Mouse (Mus musculus): ENCODE results near the gene Gemin8. TPM values are rescaled to one million over a fixed set of nuclear protein-coding genes. Genes with fewer than 3 reads are reported as not detected.

Gene Gemin8
- 0.42 and 11.7 TPM in 2 replicates for total RNA-seq (2015; ENCODE audit: low replicate concordance)
- total RNA-seq (2017; ENCODE audit: low replicate concordance): 2.2 TPM in 2 replicates

DNA sequence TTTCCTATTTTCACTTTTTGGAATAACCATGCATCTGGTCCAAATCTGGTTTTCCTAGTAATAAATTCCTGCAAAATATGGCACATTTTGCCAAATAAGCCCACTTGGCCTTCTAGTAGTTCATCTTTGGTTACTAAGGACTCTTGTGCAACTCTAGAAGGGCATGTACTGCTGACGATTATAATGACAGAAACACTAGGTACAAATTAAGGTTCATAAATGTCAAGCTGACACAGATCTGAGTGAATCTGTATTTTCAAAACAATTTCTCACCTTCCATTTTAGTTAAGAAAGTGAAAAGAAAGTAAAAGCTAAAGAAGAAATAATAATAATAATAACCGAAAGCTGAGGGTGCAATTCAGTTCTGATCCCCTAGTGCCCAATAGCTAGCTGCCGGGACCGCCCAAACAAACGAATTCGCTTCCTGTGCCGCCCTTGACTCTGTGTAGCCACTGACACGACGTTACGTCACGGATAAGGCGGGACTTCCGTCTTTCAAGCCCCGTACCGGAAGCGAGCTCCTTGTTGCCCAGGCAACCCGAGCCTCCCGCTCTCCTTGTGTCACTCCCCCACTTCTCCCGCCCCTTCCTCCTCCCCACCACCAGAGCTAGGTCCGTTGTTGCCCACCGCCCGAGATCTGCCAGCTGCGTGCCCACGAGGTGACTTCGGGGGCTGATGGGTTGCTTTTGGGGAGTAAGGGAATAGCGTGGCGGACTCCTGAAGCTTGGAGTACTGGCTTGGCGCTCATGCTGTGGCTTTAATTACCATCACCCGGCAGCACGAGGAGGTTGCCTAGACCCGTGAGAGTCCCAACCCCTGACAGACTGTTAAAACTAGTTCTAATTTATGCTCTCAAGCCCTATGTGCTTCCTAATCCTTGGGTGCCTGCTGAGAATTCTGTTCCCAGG lies at the start of gene Gemin8:
Gene Gemin8 (plus strand): TSS at position 563 of the 908 bp plus-strand sequence.
- peak; percentile 99 for ATAC-seq (replicated peaks; ENCODE audit: low FRiP score, poor library complexity, severe bottlenecking)

DNA sequence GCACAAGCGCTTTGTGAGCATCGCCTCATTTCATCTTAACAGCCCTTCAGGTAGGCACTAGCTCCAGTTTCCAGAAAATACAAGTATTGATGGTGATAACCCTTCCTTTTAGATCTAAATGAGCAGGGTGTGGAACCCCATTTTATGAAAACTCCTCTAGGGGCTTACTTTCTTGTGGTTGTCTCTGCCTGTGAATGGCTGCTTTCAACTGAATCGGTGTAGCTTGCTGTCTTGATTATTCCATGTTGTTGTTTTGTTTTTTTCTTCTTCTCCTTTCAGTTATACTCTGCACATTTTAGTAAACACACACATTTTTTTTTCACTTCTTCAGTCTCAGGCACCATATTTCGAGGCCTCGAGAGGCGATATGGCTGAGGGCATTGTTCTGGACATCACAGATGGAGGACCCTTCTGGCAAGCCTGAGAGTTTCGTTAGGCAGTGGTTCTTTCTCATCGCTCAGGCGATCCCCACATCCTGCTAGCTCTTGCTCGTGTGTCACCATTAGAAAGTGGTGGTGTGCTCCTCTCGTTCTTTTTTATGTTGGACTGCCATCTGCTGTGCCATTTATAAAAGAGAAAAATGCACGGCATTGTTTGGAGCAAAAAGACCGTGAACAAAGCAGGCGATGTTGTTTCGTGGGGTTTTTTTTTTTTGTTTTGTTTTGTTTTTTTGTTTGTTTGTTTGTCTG lies 23.0 kb upstream of the Gemin8 start:
- no peak for ATAC-seq (replicated peaks; ENCODE audit: low FRiP score, poor library complexity, severe bottlenecking)

DNA sequence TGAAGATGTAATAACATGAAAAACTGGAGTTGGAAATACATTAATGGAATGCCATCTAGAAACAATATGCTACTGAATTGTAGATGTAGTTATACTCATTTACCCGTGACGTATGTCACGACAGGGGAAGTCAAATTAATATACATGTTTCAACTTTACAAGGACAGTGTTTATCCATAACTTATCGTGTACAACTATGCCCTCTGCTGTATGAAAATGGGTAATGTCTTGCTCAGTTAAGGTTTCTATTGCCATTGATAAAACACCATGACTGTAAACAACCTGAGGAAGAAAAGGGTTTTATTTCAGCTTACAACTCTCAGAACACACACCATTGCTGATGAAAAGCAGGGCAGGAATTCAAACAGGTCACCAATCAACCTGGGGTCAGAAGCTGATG lies 7.5 kb upstream of the Gemin8 start:
- ATAC-seq (replicated peaks; ENCODE audit: low FRiP score, poor library complexity, severe bottlenecking): no peak

DNA sequence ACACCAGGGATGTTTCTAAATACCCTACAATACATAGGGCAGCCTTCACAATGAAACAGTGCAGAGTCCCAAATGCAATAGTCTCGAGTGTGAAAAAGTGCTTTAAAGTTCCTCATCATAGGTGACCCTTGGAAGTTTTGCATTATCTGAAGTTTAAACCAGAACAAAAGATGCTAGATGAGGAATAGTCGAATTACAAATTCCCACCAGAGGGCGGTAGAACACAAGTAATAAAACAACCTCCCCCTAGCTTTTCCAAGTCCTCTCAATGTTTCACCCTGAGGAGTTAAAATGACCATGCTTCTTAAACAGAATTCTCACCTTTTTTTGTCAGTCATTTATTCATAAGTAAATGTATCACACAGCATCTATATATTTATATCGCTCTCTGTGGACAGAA lies 2.9 kb upstream of the Gemin8 start:
- ATAC-seq (replicated peaks; ENCODE audit: low FRiP score, poor library complexity, severe bottlenecking): 0 out of 2 replicates have a peak, but pooled peaks have one; percentile 41

DNA sequence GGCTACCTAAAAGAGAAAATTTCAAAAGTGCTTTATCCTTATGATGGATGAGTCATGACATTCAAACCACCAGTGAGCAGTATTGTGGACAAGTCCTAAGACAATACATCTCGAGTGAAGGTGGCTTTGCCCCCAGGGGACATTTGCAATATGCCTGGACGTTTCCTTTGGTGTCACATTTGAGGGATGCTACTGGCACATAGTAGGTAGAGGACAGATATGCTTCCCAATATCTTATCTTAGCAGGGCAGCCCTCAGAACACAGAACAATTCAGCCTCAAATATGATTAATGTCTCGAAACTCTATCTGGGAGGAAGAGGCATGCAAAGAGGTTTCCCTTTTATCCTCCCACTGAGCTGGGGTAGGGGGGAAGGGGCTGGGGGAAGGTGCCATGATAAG lies 2.3 kb upstream of the Gemin8 start:
- ATAC-seq (replicated peaks; ENCODE audit: low FRiP score, poor library complexity, severe bottlenecking): no peak

DNA sequence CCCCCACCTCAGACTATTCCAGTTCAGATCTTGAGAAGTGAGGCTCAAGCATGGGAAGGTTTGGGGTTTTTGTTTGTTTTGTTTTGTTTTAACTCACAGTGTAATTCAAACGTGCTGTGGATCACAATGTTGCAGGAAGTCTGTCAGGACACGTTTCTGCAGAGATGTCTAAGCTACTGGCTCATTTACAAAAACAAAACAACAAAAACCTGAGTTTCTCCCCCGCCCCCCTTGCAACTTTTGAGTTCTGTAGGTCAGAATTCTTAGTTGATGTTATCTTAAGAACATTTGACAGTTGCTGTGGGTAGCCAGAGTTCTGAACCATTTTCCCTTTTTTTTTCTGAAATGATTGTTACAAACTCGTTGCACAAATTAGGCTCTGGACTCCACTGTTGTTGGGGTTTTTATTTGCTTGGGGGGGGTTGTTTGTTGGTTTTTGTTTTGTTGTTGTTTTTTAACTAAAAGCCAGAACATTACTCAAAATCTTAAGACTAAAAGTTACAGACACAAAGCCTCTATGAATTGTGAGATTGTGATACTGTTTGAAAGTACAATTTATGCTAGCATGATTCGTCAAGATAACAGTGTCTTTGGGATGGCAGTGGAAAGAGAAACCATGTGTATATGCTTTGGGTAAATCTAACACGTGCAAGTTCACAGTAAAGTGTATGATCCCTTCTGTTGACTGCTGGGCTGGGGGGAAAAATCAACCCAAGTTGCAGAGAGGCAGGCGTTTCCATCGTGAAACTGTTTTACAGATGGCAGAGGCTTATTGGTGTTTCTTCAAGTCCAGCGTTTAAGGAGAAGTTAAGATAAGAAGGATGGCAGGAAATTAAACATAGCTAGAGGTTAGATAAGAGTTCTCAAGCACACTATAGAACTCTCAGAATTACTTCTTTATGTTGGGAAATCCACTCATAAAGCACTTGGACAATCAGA lies 815 bp downstream of the Gemin8 start:
- ATAC-seq (replicated peaks; ENCODE audit: low FRiP score, poor library complexity, severe bottlenecking): no peak

DNA sequence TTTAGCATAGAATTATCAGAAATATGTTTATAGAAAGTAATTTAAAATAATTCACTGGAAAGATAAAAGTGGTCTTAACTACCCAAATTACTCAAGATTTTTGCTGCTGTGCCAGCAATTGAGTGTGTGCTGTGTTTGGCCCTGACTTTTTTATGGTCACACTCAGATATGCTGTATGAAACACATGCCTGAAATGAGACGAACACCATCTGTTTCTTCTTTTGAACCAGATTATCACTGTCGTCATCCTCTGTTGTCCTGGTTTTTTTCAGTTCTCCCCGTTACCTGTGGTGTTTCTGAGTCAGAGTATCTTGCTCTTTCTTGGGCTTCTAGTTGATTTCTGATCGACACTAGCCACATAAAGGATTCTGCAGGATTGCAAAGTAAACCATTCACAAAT lies 1.8 kb downstream of the Gemin8 start:
- no peak for ATAC-seq (replicated peaks; ENCODE audit: low FRiP score, poor library complexity, severe bottlenecking)

DNA sequence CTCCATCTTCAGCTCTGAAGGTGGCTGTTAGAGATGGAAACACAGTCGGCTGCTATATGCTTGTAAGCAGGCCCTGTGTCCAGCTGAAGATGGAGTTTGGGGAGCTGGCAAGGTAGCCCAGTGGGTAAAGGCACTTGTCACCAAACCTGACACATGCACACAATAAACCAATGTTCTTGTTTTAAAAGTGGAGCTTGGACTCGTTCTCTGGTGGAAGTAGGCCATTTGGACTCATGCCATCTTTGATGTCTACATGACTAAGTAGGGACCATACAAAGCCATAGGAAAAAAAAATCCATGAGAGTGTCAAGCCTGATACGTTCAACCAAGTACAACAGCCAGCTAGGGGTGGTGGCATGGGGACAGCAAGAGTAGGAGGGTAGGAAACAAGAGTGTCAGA lies 2.4 kb downstream of the Gemin8 start:
- ATAC-seq (replicated peaks; ENCODE audit: low FRiP score, poor library complexity, severe bottlenecking): no peak

DNA sequence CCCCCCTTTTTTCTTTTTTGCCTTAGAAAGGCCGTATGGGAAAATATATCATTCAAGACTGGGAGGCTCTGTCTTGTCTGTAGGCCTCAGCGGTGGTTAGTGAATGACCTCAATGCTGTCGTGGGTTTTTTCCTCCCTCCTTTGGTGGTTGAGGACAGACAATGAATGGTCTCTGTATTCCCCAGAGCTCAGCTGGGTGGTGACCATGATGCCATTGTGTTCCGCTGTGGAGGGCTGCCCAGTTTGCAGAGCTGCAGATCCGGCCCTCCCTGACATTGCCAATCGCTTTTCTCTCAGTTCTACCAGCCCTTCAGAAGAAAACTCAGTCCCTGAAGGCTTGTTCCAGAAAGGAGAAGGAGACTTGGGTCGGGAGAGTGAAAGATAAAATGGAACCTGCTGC lies 3.5 kb downstream of the Gemin8 start:
- no peak for ATAC-seq (replicated peaks; ENCODE audit: low FRiP score, poor library complexity, severe bottlenecking)

DNA sequence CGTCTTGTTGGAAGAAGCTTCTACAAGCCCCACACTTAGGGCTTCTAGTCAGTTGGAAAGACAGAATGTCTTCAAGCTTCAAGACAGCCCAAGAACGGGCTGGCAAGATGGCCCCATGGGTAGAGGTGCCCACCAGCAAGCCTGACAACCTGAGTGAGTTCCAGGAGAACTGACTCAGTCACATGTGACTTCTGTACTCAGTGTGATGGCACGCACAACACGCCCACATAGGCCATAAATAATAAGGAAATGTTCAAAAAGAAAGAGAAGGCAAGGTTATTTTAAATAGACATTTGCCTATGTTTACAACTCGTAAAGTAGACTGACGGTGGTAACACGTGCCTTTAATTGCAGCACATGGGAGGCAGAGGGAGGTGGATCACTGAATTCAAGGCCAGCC lies 7.7 kb downstream of the Gemin8 start:
- no peak for ATAC-seq (replicated peaks; ENCODE audit: low FRiP score, poor library complexity, severe bottlenecking)

DNA sequence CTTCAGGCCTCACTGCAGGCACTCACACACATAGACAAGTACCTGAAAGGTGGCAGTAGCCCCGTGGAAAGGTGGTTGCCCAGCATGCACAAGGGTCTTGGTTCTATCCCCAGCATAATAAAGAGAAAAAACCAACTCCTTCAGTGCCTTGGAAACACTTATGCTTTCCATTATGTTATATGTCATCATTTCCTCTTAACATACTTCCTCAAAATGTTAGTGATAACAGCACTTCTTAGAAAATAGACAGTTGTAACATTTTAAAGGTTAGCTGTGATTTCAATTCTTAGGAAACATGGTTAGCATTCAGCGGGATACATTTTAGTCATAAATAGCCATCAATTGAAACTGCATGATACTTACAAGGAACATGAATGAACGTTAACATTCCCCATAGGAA lies 12.8 kb downstream of the Gemin8 start:
- no peak for ATAC-seq (replicated peaks; ENCODE audit: low FRiP score, poor library complexity, severe bottlenecking)

DNA sequence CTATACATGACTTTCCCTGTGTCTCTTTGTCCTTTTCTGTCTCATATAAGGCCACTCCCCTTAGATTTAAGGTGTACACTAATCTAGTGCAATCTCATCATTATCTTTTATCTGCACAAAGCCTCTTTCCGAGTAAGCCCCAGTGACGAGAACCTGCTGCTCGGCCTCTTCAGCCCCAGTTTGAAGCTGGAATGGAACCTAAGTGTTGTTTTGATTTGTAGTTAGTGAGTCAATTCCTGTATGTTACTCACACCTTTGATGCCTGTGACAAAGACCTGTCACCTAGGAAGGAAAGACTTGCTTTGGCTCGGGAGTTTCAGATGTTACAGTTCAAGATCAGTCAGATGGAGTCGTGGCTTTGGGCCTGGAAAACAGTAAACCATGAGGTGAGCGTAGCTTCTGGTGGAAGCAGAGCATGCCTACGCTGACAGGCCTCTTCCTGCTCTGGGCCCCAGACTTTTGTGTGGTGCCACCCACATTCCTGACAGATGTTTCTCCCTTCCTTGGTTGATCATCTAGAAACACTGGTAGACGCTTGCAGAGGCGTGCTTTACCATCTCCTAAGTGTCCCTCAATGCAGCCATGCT lies 15.2 kb downstream of the Gemin8 start:
- no peak for ATAC-seq (replicated peaks; ENCODE audit: low FRiP score, poor library complexity, severe bottlenecking)

DNA sequence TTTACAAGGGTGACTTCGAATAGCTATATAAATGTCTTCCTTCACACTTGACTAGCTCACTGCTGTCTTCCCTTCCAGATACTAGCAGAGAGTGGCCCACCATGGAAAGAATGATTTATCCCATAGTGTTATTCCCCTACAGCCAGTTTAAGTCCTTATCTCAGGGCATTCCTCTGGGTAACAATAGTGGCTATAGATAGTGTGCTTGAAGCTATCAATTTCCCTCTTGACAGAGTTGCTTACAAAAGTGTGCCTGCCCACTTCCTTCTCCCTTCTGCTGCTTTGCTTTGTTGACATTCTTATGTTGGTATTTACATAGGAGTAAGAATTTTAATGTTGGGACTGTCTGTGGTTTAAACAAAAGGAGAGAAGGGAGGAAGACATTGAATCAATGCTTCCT lies 17.5 kb downstream of the Gemin8 start:
- ATAC-seq (replicated peaks; ENCODE audit: low FRiP score, poor library complexity, severe bottlenecking): no peak

DNA sequence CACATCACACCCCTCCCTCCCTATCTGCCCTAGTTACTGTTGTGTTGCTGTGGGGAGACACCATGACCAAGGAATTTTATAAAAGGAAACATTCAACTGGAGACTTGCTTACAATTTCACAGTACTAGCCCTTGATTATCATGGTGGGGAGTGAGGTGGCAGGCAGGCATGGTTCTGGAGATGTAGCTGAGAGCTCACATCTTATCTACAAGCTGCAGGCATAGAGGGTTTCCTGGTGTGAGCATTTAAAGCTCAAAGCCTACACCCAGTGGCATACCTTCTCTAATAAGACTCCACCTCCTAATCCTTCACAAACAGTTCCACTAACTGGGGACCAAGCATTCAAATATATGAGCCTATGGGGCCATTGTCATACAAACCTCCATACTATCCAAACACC lies 26.1 kb downstream of the Gemin8 start:
- ATAC-seq (replicated peaks; ENCODE audit: low FRiP score, poor library complexity, severe bottlenecking): peak; percentile 84

DNA sequence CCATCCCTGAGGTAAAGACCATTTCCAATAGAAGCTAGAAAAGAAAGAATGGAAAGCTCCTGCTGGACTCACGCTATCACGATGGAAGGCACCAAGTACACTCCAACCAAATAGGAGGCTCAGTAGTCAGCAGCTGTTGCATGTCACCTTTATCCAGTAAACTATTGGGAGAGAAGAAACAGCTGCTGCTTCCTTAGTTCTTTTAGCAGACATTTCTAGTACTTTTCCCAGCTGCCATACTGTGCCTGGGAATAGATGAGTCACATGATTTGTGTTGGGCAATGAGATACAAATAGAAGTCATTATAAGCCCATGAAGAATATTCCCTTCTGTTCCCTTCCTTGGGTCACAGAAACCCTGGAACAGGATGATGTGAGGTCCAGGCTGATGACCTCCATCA lies 28.0 kb downstream of the Gemin8 start:
- ATAC-seq (replicated peaks; ENCODE audit: low FRiP score, poor library complexity, severe bottlenecking): no peak

DNA sequence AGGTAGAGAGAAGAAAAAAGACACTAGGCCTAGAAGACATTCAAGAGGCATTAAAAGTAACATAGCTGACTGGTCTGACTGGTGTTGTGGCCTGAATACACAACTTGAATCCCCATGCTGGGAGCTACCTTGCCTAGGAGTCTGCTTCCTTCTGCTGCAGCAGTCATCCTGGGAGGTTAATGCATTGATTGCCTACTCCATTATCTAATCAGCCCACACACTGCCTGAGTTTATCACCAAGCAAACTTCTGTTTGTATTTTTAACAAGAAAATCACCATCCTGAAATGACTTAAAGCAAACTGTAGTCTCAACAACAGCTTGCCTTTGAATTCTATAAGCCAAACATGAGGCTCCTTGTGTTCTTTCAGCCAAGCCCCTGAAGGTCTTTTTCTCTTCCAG lies 29.6 kb downstream of the Gemin8 start:
- no peak for ATAC-seq (replicated peaks; ENCODE audit: low FRiP score, poor library complexity, severe bottlenecking)

DNA sequence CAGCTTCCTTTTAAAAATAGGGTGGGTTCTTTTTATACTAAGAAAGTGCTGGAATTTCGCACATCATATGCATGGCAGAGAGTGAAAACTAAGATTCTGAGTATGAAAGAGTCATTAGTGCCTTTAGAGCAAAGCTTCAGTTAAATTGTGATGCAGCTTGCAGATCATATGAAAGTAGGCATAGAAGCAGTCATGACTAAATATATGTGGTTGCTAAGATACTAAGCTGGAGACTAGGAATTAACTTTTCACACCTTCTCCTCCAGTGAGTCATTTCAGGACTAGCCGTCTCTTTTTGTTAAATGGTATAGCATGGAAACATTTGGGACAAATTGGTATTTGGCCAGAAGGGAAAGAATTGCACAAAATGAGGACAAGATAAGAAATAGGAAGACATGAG lies 44.3 kb downstream of the Gemin8 start:
- ATAC-seq (replicated peaks; ENCODE audit: low FRiP score, poor library complexity, severe bottlenecking): no peak

DNA sequence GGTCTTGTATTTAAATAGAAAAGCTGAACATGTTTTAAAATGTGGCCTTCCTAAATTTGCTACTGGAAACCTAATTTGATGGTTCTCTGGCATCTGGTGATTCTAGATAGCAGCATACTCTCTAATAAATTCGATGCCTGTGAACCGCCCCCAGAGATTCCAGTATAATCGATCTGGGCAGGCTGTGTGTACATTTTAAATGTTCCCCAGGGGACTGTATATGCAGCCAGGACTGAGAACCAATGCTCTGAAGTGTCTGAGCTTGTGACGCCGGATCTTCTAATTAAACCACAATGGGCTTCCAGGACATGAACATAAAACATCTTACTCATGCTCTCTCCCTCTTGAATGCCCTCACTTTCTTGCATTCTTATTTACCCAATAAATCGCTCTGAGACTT lies 46.0 kb downstream of the Gemin8 start:
- ATAC-seq (replicated peaks; ENCODE audit: low FRiP score, poor library complexity, severe bottlenecking): no peak

DNA sequence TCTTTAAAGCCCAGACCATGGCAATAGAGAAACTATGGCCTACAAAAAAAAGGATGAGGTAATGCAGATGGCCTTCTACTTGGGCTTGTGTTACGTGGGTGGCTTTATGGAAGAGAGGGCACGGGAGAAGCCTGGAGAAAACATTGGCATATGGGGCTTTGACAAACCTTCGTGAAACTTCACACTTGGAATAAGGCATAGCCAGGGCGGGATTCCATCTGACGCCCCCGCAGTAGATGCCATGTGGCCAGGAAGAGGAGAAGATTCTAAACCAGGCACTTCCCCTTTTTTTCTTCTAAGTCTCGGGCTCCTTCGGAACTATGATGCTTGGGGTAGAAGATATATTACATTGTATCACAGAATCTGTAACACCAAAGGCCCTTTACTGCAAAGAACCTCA lies 46.5 kb downstream of the Gemin8 start:
- no peak for ATAC-seq (replicated peaks; ENCODE audit: low FRiP score, poor library complexity, severe bottlenecking)

DNA sequence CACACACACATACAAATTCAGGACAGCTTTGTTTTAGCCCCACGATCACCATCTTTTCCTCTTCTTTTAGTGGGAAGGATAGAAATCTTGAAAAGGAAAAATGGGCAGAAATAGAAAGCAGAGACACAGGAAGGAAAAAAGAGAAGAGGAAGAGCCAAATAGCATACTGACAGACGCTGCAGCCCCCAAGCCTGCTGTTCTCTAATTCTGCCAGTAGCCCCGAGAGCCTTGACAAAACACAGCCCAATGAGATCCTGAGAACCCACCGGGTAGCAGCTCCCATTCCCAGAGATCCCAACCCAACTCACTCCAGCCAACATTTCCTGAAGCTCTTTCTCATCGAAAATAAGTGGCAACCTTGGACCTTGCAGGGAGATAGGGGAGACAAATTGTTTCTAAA lies 49.1 kb downstream of the Gemin8 start:
- ATAC-seq (replicated peaks; ENCODE audit: low FRiP score, poor library complexity, severe bottlenecking): no peak

Data from erythroblast, adult 5-6 weeks (primary cell).